Mouse (Mus musculus) forebrain, embryonic 14.5 days (tissue): ENCODE measurements around the gene Slc38a6. TPM values are rescaled to one million over a fixed set of nuclear protein-coding genes. Genes with fewer than 3 reads are reported as not detected.

Experiments used
- ATAC-seq: fragments of 200-750 bp; cut with Nextera tagmentation; 2 replicates; pipeline ENCODE4 v1.8.0; 2017; ENCODE audit warnings: mild to moderate bottlenecking, moderate library complexity
- DNase-seq: peaks from one replicate; pipeline ENCODE4 v3.0.0-alpha.2; 2015; ENCODE audit warnings: low spot score
- H3K27ac ChIP-seq: fragments of 300-500 bp; sonication (generic); 2 replicates; pipeline ENCODE4 v1.5.1; 2014; ENCODE audit warnings: low read depth, mild to moderate bottlenecking, control low read depth, low read length, moderate library complexity
- H3K27me3 ChIP-seq: fragments of 300-500 bp; sonication (generic); replicated peaks from 2 replicates; pipeline ENCODE4 v1.6.1; 2014; ENCODE audit warnings: low read length, control low read depth, mixed read lengths; ENCODE audit not compliant: control insufficient read depth, insufficient read depth
- H3K36me3 ChIP-seq: fragments of 300-500 bp; sonication (generic); 2 replicates; pipeline ENCODE4 v1.6.1; 2014; ENCODE audit warnings: low read length, control low read depth; ENCODE audit not compliant: control insufficient read depth, insufficient read depth
- H3K4me1 ChIP-seq: fragments of 300-500 bp; sonication (generic); 2 replicates; pipeline ENCODE4 v1.6.1; 2014; ENCODE audit warnings: antibody characterized with exemption, low read length, control low read depth; ENCODE audit not compliant: control insufficient read depth, insufficient read depth
- H3K4me2 ChIP-seq: fragments of 300-500 bp; sonication (generic); 2 replicates; pipeline ENCODE4 v1.6.1; 2014; ENCODE audit warnings: mild to moderate bottlenecking, control low read depth, low read length
- H3K4me3 ChIP-seq: fragments of 300-500 bp; sonication (generic); 2 replicates; pipeline ENCODE4 v1.5.1; 2014; ENCODE audit warnings: low read depth, low read length, control low read depth
- H3K9ac ChIP-seq: fragments of 300-500 bp; sonication (generic); 2 replicates; pipeline ENCODE4 v1.6.1; 2014; ENCODE audit warnings: mild to moderate bottlenecking, low read length, control low read depth, moderate library complexity
- H3K9me3 ChIP-seq: fragments of 300-500 bp; sonication (generic); replicated peaks from 2 replicates; pipeline ENCODE4 v1.6.1; 2016; ENCODE audit warnings: low read length, control low read depth, mixed read lengths; ENCODE audit not compliant: control insufficient read depth
- WGBS: fragments of 180-500 bp; shearing (Covaris S2); extraction: QIAGEN DNeasy Blood & Tissue Kit; methylation state at CpG from one replicate; pipeline ENCODE4 v1.1.7; 2014; 5-methylcytosine and 5-hydroxymethylcytosine counted together
- polyA plus RNA-seq: library from polyadenylated mRNA; unstranded; fragments of >200 nt; fragmentation: Nextera tagmentation; extraction: Ambion mirVana; gene quantifications from 2 replicates; pipeline ENCODE4 v1.2.1, GENCODE M21; 2014

The Slc38a6 gene
- polyA plus RNA-seq, 1 experiment from 2014 or later, result 5.4 TPM

DNA sequence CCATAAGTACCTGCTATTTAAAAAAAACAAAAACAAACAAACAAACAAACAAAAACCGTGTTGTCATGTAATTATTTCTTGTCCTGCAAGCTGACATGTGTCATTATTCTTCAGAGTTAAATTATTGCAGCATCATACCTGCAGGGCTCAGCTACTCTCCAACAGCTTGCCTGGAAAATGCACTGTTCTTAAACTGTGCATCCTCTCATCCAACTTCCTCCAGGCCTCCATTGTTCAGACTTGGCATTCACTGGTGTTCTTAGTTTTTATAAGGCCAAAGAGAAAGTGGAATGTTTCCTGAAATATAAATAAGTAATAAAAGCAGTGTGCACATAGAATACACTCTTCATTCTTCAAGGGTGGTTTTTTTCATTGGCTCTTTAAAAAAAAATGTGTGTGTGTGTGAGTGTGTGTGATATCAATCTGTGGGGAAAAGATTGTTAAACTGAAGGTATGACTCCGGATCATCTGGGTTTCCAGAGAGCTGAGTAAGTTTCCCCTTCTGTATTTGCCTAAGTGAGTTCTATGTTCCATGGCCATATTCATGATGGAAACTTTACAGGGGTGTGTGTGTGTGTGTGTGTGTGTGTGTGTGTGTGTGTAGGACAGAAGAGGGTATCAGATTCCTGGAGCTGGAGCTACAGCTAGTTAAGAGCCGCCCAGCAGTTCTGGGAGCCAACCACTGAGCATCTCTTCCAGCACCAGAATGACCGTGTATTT, 42.0 kb downstream of the Slc38a6 start:
- 85% methylated on average over 4 of the region's 4 CpGs for WGBS
- H3K36me3 ChIP-seq, result no peaks in the 10 kb centered on the region

DNA sequence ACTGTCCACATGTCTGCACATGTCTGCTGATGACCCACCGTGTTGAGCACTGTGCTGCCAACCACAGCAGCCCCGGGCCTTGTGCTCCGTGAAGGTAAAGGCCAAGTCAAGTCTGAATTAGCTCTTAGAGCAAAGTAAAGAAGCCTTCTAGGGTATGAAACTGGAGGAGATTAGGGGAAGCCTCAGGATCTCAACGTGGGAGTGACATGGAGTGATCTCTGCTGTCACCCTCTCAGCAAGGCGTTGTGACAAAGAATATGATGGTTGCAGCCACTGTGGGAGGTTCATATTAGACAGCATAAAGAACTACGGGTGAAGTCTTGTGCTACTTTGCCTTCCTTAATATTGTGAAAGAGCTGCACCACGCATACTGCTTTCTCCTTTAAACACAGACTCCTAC, 43.7 kb downstream of the Slc38a6 start:
- DNase-seq, result no peak
- Histone ChIP-seq H3K9ac (no peak overlapping the region), H3K9me3 (no peaks in the 10 kb centered on the region), H3K27ac (no peak overlapping the region), H3K36me3 (no peaks in the 10 kb centered on the region), H3K4me1 (peaks cover 8% of the 10 kb centered on the region; the same call in 1 of the 2 replicates), H3K27me3 (no peaks in the 10 kb centered on the region), H3K4me2 (no peak overlapping the region), H3K4me3 (no peak overlapping the region)
- no peak for ATAC-seq
- WGBS, result 81% methylated on average over 7 of the region's 7 CpGs

More for the DNA sequence above, 42.0 kb downstream of the Slc38a6 start:
- Histone ChIP-seq H3K9me3 (no peaks in the 10 kb centered on the region), H3K9ac (no peak overlapping the region), H3K4me2 (no peak overlapping the region), H3K27me3 (no peaks in the 10 kb centered on the region), H3K27ac (no peak overlapping the region), H3K4me1 (peaks cover 2% of the 10 kb centered on the region; the same call in 1 of the 2 replicates), H3K4me3 (no peak overlapping the region)
- DNase-seq, result no peak
- no peak for ATAC-seq

DNA sequence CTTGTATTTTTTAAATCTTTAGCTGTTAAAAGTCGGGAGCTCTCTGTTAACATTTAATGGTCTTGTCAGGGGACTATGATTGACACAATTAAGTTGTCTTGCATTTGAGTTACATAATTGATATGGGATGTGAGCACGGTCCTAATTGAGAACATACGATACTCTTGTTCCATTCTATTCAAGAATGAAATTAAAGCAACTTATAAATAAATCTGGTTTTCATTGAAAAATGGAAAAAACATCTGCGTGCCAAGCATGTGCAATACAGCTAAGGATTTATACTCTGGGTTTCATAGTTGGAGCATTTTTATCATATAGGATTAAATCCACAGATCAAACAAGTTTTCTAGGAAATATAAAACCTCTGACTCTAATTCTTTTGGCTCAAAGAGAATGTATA, 46.1 kb downstream of the Slc38a6 start:
- DNase-seq (no peak), ATAC-seq (no peak)
- Histone ChIP-seq H3K36me3 (no peaks in the 10 kb centered on the region), H3K27me3 (no peaks in the 10 kb centered on the region), H3K4me1 (peaks cover 8% of the 10 kb centered on the region; the same call in 1 of the 2 replicates), H3K9ac (no peak overlapping the region), H3K4me2 (no peak overlapping the region), H3K27ac (no peak overlapping the region), H3K4me3 (no peak overlapping the region), H3K9me3 (no peaks in the 10 kb centered on the region)
- 80% methylated on average over 4 of the region's 4 CpGs for WGBS

DNA sequence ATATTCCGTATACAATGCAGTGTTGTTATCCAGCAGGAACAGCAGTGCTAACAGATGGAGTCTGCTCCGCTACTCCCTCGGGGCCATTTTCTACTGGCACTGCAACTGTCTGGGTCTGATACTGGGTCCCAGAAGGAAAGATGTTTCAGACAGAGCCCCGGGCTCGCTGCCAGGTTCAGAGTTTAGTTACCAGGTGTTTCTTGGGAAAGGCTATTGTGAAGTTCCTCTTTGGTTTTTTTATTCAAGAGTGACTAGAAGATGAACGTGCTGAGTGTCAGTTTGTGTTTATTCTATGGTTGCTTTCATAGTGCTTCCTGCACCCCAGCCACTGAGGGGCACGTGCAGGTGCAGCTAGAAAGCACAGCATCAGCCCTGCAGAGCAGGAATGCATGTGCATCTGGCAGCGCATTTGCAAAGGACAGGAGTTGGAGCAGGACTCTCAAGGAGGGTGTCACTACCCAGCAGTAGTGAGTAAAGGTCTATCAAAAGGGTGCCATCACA, 47.5 kb downstream of the Slc38a6 start:
- Histone ChIP-seq H3K4me1 (peaks cover 8% of the 10 kb centered on the region; the same call in 1 of the 2 replicates), H3K9ac (no peak overlapping the region), H3K4me3 (no peak overlapping the region), H3K27ac (no peak overlapping the region; the same call in 1 of the 2 replicates), H3K27me3 (no peaks in the 10 kb centered on the region), H3K36me3 (no peaks in the 10 kb centered on the region), H3K4me2 (no peak overlapping the region), H3K9me3 (no peaks in the 10 kb centered on the region)
- DNase-seq (peak; percentile 77), ATAC-seq (peak; percentile 95)
- WGBS, result 52% methylated on average over 8 of the region's 8 CpGs

DNA sequence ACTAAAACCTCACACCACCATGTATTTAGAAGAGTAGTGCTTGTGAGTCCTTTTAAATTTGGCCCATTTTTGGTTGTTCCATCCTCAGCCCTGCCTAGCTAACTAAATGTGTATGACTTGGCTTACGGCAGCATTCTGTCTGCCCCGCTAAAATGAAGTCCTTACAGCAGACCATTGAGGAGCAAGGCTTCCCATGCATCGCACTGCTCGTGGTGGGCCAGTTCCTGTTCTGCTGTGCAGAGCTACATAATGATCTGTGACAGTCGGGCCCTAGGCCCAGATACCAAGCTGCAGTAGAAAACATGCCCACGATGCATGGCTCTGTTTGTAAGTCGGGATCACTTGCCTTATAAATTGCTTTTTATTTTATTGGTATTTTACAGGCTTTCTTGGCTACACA, 50.5 kb downstream of the Slc38a6 start:
- ATAC-seq, result no peak
- Histone ChIP-seq H3K36me3 (no peaks in the 10 kb centered on the region), H3K4me1 (peaks cover 10% of the 10 kb centered on the region; the same call in 1 of the 2 replicates)

DNA sequence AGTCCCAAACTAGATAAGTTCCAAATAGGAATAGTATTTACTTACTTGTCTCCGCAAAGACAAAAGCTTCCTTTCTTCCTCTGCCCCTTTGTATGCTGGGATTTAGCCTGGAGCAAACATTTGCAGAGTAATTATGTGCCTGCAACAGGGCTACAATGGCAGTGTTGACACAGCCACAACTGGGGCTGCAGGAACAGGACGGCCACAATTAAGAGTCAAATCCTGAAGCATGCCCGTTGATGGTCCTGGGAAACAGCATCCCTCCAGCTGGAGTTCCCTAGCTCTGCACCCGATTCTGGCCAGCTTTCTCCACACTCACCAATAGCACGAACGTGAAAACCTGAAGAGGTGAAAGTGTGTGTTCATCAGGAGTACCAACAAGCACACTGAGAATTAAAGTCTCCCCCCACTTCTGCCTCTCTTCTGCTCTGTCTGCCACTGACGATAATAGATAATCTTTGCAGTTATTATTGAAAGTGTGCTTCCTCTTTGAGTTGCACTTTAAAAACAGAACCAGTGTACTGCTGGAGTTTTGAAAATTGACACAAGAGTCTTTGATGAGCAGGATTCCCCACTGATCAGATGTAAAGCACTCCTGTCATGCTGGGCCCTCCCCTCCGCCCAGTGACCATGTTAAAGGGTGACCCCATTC, 54.2 kb downstream of the Slc38a6 start:
- whole genome bisulfite sequencing, result 8% methylated on average over 8 of the region's 8 CpGs
- Histone ChIP-seq H3K4me1 (0 out of 2 replicates have a peak, but pooled peaks cover 2% of the 10 kb centered on the region), H3K4me2 (no peak overlapping the region), H3K27me3 (no peaks in the 10 kb centered on the region), H3K4me3 (no peak overlapping the region), H3K9ac (no peak overlapping the region), H3K27ac (no peak overlapping the region), H3K36me3 (no peaks in the 10 kb centered on the region), H3K9me3 (no peaks in the 10 kb centered on the region)
- ATAC-seq (peak; percentile 37; the same call in 1 of the 2 replicates), DNase-seq (peak; percentile 38)

More for the DNA sequence above, 50.5 kb downstream of the Slc38a6 start:
- Histone ChIP-seq H3K4me3 (no peak overlapping the region), H3K27ac (no peak overlapping the region), H3K4me2 (no peak overlapping the region), H3K27me3 (no peaks in the 10 kb centered on the region), H3K9ac (no peak overlapping the region), H3K9me3 (no peaks in the 10 kb centered on the region)
- 86% methylated on average over 7 of the region's 7 CpGs for WGBS
- no peak for DNase-seq

DNA sequence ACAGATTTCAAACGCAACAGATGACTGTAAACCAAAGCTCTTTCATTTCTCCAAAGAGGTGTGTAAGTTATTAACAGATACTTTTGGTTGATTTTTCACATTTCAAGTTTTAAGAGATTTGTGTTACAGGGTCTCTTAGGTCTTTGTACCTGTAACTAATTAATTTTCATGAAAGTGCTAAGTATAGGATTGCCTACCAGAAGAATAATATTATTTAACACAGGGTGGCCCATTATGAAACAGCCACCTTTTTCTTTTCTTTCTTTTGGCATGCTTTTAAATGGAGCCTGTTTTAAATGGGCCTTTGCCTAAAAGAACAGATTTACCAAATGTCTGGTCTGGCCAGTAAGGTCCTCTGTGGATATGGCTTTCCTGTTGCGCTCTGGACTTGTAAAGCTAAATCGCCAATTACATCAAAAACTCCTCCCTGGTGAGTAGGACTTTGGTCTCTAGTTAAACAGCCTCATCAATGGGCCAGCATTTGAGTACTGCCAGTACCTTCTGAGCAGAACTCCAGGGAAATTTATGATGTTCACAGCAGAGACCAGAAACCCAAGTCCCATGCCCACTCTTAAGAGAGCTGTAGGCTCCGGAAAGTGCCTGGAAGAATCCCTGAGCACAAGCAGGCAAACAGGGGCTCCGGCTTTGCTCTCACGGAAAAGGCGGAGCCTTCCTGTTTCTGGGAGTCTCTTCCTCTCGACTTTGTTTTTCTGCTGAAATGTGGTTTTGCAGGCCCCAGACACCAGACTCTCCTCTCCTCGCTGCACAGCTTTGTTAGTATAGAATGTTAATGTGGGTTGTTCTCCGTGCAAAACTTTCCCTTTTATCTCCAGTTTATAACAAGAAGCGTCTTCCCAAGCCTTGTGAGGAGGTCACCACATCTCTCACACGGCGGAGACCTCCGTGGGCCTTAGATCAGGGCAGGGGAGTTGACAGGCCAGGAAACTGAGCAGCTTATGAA, 55.4 kb downstream of the Slc38a6 start:
- Histone ChIP-seq H3K9me3 (no peaks in the 10 kb centered on the region), H3K36me3 (no peaks in the 10 kb centered on the region), H3K27me3 (no peaks in the 10 kb centered on the region), H3K4me2 (no peak overlapping the region), H3K4me1 (0 out of 2 replicates have a peak, but pooled peaks cover 2% of the 10 kb centered on the region), H3K27ac (no peak overlapping the region), H3K9ac (no peak overlapping the region), H3K4me3 (no peak overlapping the region)
- WGBS, result 49% methylated on average over 14 of the region's 14 CpGs
- DNase-seq, result no peak
- no peak for ATAC-seq

DNA sequence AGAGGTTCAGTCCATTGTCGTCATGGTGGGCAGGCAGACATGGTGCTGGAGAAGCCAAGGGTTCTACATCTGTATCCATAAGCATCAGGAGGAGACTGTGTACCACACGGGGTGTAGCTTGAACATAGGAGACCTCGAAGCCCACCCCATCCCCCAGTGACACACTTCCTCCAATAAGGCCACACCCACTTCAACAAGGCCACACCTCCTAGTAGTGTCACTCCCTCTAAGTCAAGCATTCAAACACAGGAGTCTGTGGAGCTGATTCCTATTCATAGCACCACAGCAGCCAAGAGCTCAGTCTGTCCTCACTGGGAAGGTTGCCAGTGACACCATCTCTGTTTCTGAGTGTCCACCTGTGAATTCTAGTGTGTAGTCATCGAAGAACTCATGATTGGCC, 57.7 kb downstream of the Slc38a6 start:
- H3K27ac ChIP-seq, result no peak overlapping the region
- 0 out of 2 replicates have a peak, but pooled peaks cover 2% of the 10 kb centered on the region for H3K4me1 ChIP-seq
- 92% methylated on average over 4 of the region's 4 CpGs for WGBS
- H3K9ac ChIP-seq, result no peak overlapping the region
- no peak for ATAC-seq
- H3K4me2 ChIP-seq, result no peak overlapping the region
- no peak overlapping the region for H3K4me3 ChIP-seq
- H3K36me3 ChIP-seq, result no peaks in the 10 kb centered on the region
- H3K9me3 ChIP-seq, result no peaks in the 10 kb centered on the region
- DNase-seq, result no peak
- H3K27me3 ChIP-seq, result no peaks in the 10 kb centered on the region
